In genomic region chr13:64369805-64370172, GRCm38 (mm10) we compare ENCODE assay signal across 8 mouse cellular contexts. TPM values are rescaled to one million over a fixed set of nuclear protein-coding genes. Genes with fewer than 3 reads are reported as not detected.
DNase-seq lines count a peak whose midpoint lies in the region; ATAC-seq and TF ChIP-seq lines count a peak whose summit lies in the region.

No protein-coding gene starts in this region.

- no peak for DNase-seq in kidney, adult 9 months
- no peak for DNase-seq in G1E (ENCODE audit: low spot score)
- DNase-seq in embryonic facial prominence, embryonic 11.5 days (ENCODE audit: low spot score): peak; percentile 57
- peak; percentile 51 for DNase-seq in hindbrain, postnatal 0 days (ENCODE audit: low spot score)
- peak; percentile 47 for DNase-seq in lung, postnatal 14 days
- DNase-seq in stomach, postnatal 0 days (ENCODE audit: low spot score): peak; percentile 48
- no peak for DNase-seq in yolk sac, embryonic 10.5 days (ENCODE audit: low spot score)

- no peak for TF ChIP-seq EP300 in stomach, postnatal 0 days (optimal IDR thresholded peaks at IDR 0.05)

- 0% methylated on average over 29 of the region's 29 CpGs for WGBS in kidney, embryonic 14.5 days
- whole genome bisulfite sequencing in embryonic facial prominence, embryonic 11.5 days: under 1% methylated on average over 29 of the region's 29 CpGs
- WGBS in hindbrain, postnatal 0 days: under 1% methylated on average over 29 of the region's 29 CpGs
- WGBS in stomach, postnatal 0 days: under 1% methylated on average over 27 of the region's 29 CpGs

- no peaks in the 10 kb centered on the region for H3K27me3 ChIP-seq in kidney, embryonic 14.5 days (ENCODE audit: control insufficient read depth, insufficient read depth, low read length)
- no peaks in the 10 kb centered on the region for H3K27me3 ChIP-seq in G1E (ENCODE audit: insufficient read depth, low read length)
- H3K27me3 ChIP-seq in embryonic facial prominence, embryonic 11.5 days (ENCODE audit: control insufficient read depth, insufficient read depth, low read length): no peaks in the 10 kb centered on the region
- no peaks in the 10 kb centered on the region for H3K27me3 ChIP-seq in hindbrain, postnatal 0 days (ENCODE audit: insufficient read depth, low read length)
- no peaks in the 10 kb centered on the region; the same call in 1 of the 2 replicates for H3K27me3 ChIP-seq in stomach, postnatal 0 days (ENCODE audit: control insufficient read depth, insufficient read depth, low read length)

- ATAC-seq in kidney, embryonic 14.5 days (ENCODE audit: low FRiP score, low TSS enrichment): peak; percentile 82
- ATAC-seq in G1E (ENCODE audit: extremely low read depth, insufficient number of reproducible peaks, low FRiP score, poor library complexity, severe bottlenecking): 0 out of 2 replicates have a peak, but pooled peaks have one; percentile 5
- ATAC-seq in embryonic facial prominence, embryonic 11.5 days (replicated peaks; ENCODE audit: insufficient number of reproducible peaks, low FRiP score, low TSS enrichment, low read depth): peak; percentile 89
- ATAC-seq in hindbrain, postnatal 0 days: peak; percentile 87
- ATAC-seq in stomach, postnatal 0 days (ENCODE audit: low FRiP score, low TSS enrichment): peak; percentile 56

- peak overlapping the region; percentile 81 for H3K9ac ChIP-seq in kidney, embryonic 14.5 days (ENCODE audit: low read depth, low read length)
- H3K9ac ChIP-seq in embryonic facial prominence, embryonic 11.5 days (replicated peaks; ENCODE audit: low read length): peak overlapping the region; percentile 77
- H3K9ac ChIP-seq in hindbrain, postnatal 0 days (replicated peaks; ENCODE audit: low read length): peak overlapping the region; percentile 81
- H3K9ac ChIP-seq in stomach, postnatal 0 days (ENCODE audit: low read length): peak overlapping the region; percentile 83

- 0 out of 2 replicates have a peak overlapping the region, but pooled peaks have one; percentile 39 for H3K27ac ChIP-seq in kidney, embryonic 14.5 days (ENCODE audit: low read depth, low read length)
- peak overlapping the region; percentile 28; the same call in 1 of the 2 replicates for H3K27ac ChIP-seq in embryonic facial prominence, embryonic 11.5 days (replicated peaks; ENCODE audit: low read depth, low read length)
- peak overlapping the region; percentile 65; the same call in 1 of the 2 replicates for H3K27ac ChIP-seq in hindbrain, postnatal 0 days
- H3K27ac ChIP-seq in stomach, postnatal 0 days (replicated peaks): peak overlapping the region; percentile 67

- TF ChIP-seq CTCF in G1E (IDR thresholded peaks at IDR 0.05; ENCODE audit: low read depth, low read length): no peak
- no peak for TF ChIP-seq CTCF in hindbrain, postnatal 0 days (IDR thresholded peaks at IDR 0.05; ENCODE audit: low read depth)
- TF ChIP-seq CTCF in stomach, postnatal 0 days (IDR thresholded peaks at IDR 0.05; ENCODE audit: low read depth): no peak

- peaks cover 11% of the 10 kb centered on the region; the same call in 1 of the 2 replicates for H3K4me1 ChIP-seq in kidney, embryonic 14.5 days (ENCODE audit: control insufficient read depth, insufficient read depth, low read length)
- H3K4me1 ChIP-seq in G1E (ENCODE audit: insufficient read depth, low read depth, low read length): peaks cover 9% of the 10 kb centered on the region
- no peaks in the 10 kb centered on the region for H3K4me1 ChIP-seq in embryonic facial prominence, embryonic 11.5 days (ENCODE audit: control insufficient read depth, insufficient read depth, low read length)
- H3K4me1 ChIP-seq in hindbrain, postnatal 0 days (ENCODE audit: insufficient read depth, low read length): no peaks in the 10 kb centered on the region; the same call in 1 of the 2 replicates
- no peaks in the 10 kb centered on the region for H3K4me1 ChIP-seq in stomach, postnatal 0 days (replicated peaks; ENCODE audit: control insufficient read depth, insufficient read depth)

- peak overlapping the region; percentile 86 for H3K4me3 ChIP-seq in kidney, embryonic 14.5 days (ENCODE audit: low read length)
- peak overlapping the region; percentile 76 for H3K4me3 ChIP-seq in G1E (ENCODE audit: low read depth, low read length)
- peak overlapping the region; percentile 80 for H3K4me3 ChIP-seq in embryonic facial prominence, embryonic 11.5 days (ENCODE audit: low read depth, low read length)
- H3K4me3 ChIP-seq in hindbrain, postnatal 0 days (ENCODE audit: low read length): peak overlapping the region; percentile 85
- H3K4me3 ChIP-seq in stomach, postnatal 0 days (ENCODE audit: low read depth, low read length): peak overlapping the region; percentile 83

- peak overlapping the region; percentile 62 for H3K4me2 ChIP-seq in kidney, embryonic 14.5 days (replicated peaks; ENCODE audit: low read depth, low read length)
- peak overlapping the region; percentile 77 for H3K4me2 ChIP-seq in embryonic facial prominence, embryonic 11.5 days (ENCODE audit: low read depth, low read length)
- H3K4me2 ChIP-seq in hindbrain, postnatal 0 days (ENCODE audit: low read depth, low read length): peak overlapping the region; percentile 86
- peak overlapping the region; percentile 83 for H3K4me2 ChIP-seq in stomach, postnatal 0 days (replicated peaks; ENCODE audit: low read depth)

- H3K9me3 ChIP-seq in kidney, embryonic 14.5 days (ENCODE audit: control insufficient read depth, low read length): no peaks in the 10 kb centered on the region
- H3K9me3 ChIP-seq in G1E (replicated peaks): no peaks in the 10 kb centered on the region
- no peaks in the 10 kb centered on the region for H3K9me3 ChIP-seq in embryonic facial prominence, embryonic 11.5 days (replicated peaks; ENCODE audit: control insufficient read depth, low read length)
- no peaks in the 10 kb centered on the region for H3K9me3 ChIP-seq in hindbrain, postnatal 0 days (ENCODE audit: low read length)
- no peaks in the 10 kb centered on the region for H3K9me3 ChIP-seq in stomach, postnatal 0 days (ENCODE audit: control insufficient read depth, low read length)

- H3K36me3 ChIP-seq in kidney, embryonic 14.5 days (ENCODE audit: control insufficient read depth, insufficient read depth, low read length): peaks cover 28% of the 10 kb centered on the region; the same call in 1 of the 2 replicates
- H3K36me3 ChIP-seq in G1E (replicated peaks): peaks cover 10% of the 10 kb centered on the region
- H3K36me3 ChIP-seq in embryonic facial prominence, embryonic 11.5 days (replicated peaks; ENCODE audit: control insufficient read depth, insufficient read depth, low read depth, low read length): peaks cover 6% of the 10 kb centered on the region; the same call in 1 of the 2 replicates
- peaks cover 20% of the 10 kb centered on the region for H3K36me3 ChIP-seq in hindbrain, postnatal 0 days (ENCODE audit: insufficient read depth, low read length)
- peaks cover 10% of the 10 kb centered on the region for H3K36me3 ChIP-seq in stomach, postnatal 0 days (ENCODE audit: control insufficient read depth, insufficient read depth, low read length)

RNA-seq across cellular contexts. Expression of gene Ctsl, which starts 0.9 kb away (rescaled TPM):
- 283 and 323 TPM in 2 replicates for polyA plus RNA-seq in kidney, embryonic 14.5 days (2014; fragmentation: Nextera tagmentation; extraction: Ambion mirVana)
- 34.8 and 40.0 TPM in 2 replicates for total RNA-seq in G1E (2014; fragmentation: Nextera tagmentation)
- 93.2 and 97.1 TPM in 2 replicates for total RNA-seq in G1E (2017)
- polyA plus RNA-seq in G1E (2012): 0.38 and 0.45 TPM in 2 replicates
- 151 and 163 TPM in 2 replicates for polyA plus RNA-seq in embryonic facial prominence, embryonic 11.5 days (2014; fragmentation: Nextera tagmentation; extraction: Ambion mirVana)
- total RNA-seq in hindbrain, postnatal 0 days (2014; rRNA removed): 103 and 116 TPM in 2 replicates
- 203 and 219 TPM in 2 replicates for polyA plus RNA-seq in hindbrain, postnatal 0 days (2015; fragmentation: Nextera tagmentation; extraction: Ambion mirVana)
- polyA plus RNA-seq in stomach, postnatal 0 days (2015; fragmentation: Nextera tagmentation; extraction: Ambion mirVana): 183 and 184 TPM in 2 replicates

RNA-seq across cellular contexts. Expression of gene Aaed1, which starts 57.3 kb away (rescaled TPM):
- polyA plus RNA-seq in kidney, embryonic 14.5 days (2014; fragmentation: Nextera tagmentation; extraction: Ambion mirVana): 32.7 and 47.0 TPM in 2 replicates
- 25.7 and 29.9 TPM in 2 replicates for total RNA-seq in G1E (2014; fragmentation: Nextera tagmentation)
- 15.9 and 16.0 TPM in 2 replicates for total RNA-seq in G1E (2017)
- 2.1 and 4.2 TPM in 2 replicates for polyA plus RNA-seq in G1E (2012)
- polyA plus RNA-seq in embryonic facial prominence, embryonic 11.5 days (2014; fragmentation: Nextera tagmentation; extraction: Ambion mirVana): 29.3 and 30.9 TPM in 2 replicates
- 10.5 and 13.5 TPM in 2 replicates for total RNA-seq in hindbrain, postnatal 0 days (2014; rRNA removed)
- polyA plus RNA-seq in hindbrain, postnatal 0 days (2015; fragmentation: Nextera tagmentation; extraction: Ambion mirVana): 16.0 and 18.6 TPM in 2 replicates
- polyA plus RNA-seq in stomach, postnatal 0 days (2015; fragmentation: Nextera tagmentation; extraction: Ambion mirVana): 47.2 and 47.9 TPM in 2 replicates

Comparison
In these comparisons a context has a peak if more than half of its experiments do, and no peak if none do; other contexts are left out.
1. ATAC-seq: peak in every context shown above with its lines; median percentile 89 in embryonic facial prominence, embryonic 11.5 days; 87 in hindbrain, postnatal 0 days; 82 in kidney, embryonic 14.5 days; 56 in stomach, postnatal 0 days; 5 in G1E.
2. DNase-seq: peak in embryonic facial prominence, embryonic 11.5 days (single experiment), hindbrain, postnatal 0 days (single experiment), lung, postnatal 14 days (single experiment) and stomach, postnatal 0 days (single experiment); none in kidney, adult 9 months (single experiment), G1E (single experiment) and yolk sac, embryonic 10.5 days (single experiment).
3. RNA of gene Ctsl, which starts 0.9 kb away (polyA plus RNA-seq): 283 to 323 TPM in kidney, embryonic 14.5 days, 203 to 219 TPM in hindbrain, postnatal 0 days, 183 to 184 TPM in stomach, postnatal 0 days and 151 to 163 TPM in embryonic facial prominence, embryonic 11.5 days; 0.38 to 0.45 TPM in G1E; every median in the first group is over 100 times any median in the second.
4. Peak in every context shown above with its lines, with median percentiles within 50 percentile points of each other: H3K27ac ChIP-seq, H3K4me2 ChIP-seq, H3K4me3 ChIP-seq and H3K9ac ChIP-seq.